Mouse (Mus musculus): ENCODE results near the gene Cmtm7.

The Cmtm7 gene

DNA sequence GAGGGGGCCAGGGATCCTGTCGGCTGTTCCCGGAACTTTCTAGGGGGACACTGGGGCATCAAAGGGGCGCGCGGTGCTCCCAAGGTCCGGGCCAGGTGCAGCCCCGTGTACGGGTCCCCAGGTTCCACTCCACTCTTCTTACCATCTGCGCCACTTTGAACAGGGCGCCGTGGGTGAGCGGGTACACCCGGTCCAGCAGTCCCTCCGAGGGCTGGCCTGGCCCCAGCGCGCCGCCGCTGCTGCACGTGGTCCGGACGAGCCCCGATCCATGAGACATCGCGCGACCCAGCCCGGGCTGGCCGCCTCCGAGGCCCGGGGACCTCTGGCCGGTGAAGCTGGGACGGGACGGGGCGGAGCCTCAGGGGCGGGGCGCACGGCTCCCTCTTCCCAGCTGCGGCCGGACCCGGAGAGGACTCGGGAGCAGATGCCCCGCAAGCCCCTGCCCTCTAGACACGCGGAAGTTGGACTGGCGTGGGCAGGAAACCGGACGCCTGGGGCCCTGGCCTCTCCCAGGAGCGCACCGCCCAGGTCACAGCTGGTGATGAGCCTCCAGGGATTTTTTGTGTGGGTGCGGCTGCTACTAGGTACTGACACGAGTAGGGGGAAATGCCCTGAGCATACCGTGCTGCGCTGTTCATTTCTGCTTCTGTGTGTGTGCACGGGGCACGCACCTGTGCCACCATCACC, at the start of gene Cmtm7:
Cmtm7 (minus strand) TSS at position 331 of the 687 bp plus-strand sequence.
- peak; percentile 73 for DNase-seq

DNA sequence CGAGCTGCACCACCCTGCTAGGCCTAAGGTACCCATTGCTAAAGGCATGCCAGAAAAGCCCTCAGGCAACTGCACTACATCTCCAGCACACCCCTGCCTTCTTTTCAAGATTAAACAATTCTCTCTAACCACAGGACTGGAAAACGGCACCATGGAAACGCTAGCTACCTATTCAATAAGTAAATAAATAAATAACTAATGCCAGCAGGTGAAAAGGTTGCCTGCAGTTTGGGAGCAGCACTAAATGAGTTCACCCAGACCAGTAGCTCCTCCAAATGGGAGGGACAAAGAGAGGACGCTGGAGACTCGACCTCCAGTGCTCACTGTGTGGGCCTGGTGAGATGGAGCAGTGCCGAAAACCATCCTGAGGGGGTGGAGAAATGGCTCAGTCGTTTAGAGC, 48.7 kb upstream of the Cmtm7 start:
- no peak for DNase-seq

DNA sequence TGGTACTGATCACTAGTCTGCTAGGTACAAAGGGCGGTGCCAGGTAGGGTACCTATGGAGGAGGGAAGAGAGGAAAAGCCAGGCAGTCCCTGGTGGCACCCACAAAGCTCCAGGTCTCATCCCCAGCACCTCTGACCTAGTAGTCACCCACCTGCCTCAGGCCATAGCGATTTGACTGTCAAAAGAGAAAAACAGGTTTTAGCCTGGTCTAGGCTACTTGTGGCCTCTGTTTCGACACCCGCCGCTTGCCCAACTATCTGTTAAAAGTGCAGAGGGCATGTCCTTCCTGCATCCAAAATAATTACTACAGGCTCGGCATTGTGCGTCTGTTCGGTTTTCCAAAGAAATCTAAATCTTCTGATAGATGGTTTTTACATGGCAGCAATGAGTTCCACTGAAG, 48.0 kb upstream of the Cmtm7 start:
- no peak for DNase-seq

- DNase-seq: no peak
These were observed 46.7 kb upstream of the Cmtm7 start for GRCm38 (mm10) chr9:114828377-114828776.

DNA sequence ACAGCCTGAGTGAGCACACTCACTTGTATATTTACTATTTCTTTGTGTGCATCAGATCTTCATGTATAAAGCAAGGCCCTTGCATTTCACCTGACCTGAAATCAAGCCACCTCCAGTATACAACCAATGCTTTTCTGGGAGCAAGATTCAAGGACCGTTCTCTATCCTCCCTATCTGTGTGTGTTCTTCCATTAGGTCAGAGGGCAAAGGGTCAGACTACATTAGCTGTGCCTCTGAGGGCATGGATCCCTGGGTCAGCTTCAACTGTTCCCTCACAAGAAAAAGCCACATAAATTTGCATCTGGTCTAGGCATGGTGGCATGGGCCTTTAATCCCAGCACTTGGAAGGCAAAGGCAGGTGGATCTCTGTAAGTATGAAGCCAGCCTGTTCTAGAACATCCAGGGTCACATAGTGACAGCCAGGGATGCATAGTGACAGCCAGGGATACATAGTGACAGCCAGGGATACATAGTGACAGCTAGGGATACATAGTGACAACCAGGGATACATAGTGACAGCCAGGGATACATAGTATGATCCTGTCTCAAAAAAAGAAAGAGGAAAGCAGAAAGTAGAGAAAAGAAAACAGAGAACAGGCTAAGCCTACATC, 45.7 kb upstream of the Cmtm7 start:
- no peak for DNase-seq

DNA sequence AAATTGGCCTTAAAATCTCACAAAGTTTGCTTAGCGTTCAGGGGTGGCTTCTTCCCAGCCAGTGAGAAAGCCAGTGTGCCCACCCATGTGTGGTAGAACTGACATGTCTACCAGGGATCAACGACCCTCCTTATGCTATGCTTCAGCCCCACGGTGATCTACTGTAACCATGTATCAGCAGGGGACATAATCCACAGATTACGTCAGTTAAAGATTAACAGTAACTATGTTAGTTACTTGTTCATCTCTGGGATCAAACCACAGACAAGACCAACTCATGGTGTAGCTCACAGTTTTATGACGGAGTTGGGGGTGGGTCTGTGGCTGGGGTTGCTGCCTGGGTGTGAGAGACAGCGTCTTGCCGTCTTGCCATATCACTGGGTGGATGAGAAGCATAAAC, 42.5 kb upstream of the Cmtm7 start:
- no peak for DNase-seq

DNA sequence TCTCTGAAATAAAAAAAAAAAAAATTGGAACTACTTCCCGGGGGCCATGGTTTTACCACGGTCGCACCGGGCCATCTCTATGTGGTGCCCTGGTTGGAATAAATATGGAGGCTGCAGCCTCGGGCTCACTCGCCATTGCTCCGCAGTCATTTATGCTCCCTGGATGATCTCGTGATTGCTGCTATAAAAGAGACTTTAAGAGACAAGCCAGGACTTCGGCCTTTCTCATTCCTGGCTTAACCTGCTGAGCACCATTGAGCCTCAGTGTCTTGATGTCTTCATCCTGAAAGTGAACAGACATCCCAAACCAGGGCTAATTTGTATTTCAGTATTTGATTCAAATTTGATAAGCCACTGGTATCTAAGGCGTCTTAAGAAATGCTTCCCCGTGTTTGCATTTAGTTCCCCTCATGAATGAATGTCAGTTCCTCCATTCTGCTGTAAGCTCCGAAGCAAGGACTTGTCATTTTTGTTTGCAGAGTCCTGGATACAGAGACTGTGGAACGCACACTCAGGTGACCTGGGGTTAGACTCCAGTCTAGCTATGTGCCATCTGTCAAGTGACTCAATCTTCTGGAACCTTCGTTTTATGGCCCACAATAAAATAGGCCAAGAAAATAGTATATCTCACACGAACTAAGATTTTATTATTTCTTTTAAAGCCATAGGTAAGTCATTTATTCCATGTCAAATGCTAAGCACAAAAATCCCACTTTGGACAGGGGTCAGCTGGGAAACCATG, 40.1 kb upstream of the Cmtm7 start:
- DNase-seq: no peak

DNA sequence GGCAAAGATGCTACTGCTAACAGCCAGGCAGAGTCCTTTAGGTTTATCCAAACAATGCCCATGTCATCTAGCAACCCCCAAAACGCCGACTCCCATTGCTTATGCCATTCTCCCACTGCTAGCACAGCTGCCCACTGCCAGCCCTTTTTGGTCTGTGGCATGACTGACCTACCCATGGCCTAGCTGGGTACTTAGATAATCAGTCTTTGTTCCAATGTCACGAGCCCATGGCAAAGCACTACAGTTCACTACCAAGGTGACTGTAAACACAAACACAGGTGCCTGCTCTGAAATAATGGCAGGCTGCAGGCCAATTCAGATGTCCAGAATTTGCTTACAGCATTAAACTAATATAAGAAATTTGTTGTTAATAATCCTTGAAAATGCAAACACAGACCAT, 37.3 kb upstream of the Cmtm7 start:
- DNase-seq: no peak

- DNase-seq: no peak
These were observed 35.4 kb upstream of the Cmtm7 start for GRCm38 (mm10) chr9:114817012-114817411.

DNA sequence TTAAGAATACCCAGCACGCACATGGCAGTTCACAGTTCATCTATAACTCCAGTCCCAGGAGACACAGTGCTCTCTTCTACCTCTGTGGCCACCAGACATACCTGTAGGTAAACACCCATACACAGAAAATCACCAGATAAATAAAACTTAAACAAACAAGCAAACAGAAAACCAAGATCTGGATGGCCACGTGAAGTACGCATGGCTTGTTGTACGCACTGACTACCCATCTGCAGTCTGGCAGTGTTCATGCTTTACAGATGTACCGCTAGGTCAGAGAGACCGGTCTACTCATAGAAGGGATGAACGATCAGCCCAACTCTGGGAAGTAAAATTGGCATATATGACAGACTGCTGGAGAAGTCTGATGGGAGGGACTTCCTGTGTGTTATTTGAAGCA, 34.5 kb upstream of the Cmtm7 start:
- no peak for DNase-seq

- peak; percentile 56 for DNase-seq
These were observed 33.7 kb upstream of the Cmtm7 start for GRCm38 (mm10) chr9:114815315-114815714.

GRCm38 (mm10) chr9:114812001-114812400, 30.3 kb upstream of the Cmtm7 start:
- DNase-seq: no peak

- no peak for DNase-seq
These were observed 29.2 kb upstream of the Cmtm7 start for GRCm38 (mm10) chr9:114810837-114811236.

DNA sequence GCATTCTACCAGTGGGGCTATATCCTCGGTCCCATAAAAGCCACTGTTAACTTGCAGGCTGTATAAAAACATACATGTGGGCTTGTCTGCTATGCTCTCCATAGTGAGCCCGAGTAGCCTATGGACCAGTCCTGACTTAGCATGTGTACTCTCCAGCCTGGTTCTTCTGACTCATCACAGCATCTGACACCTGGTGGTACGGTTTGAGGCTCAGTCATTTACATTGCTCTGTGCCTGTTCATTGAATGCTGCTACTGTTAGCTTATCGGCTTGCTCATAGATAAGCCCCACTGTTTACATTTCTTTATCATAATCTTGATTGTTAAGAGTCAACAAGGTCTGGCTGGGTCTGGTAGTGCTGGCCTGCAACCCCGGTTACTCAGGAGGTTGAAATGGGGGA, 27.0 kb upstream of the Cmtm7 start:
- no peak for DNase-seq

GRCm38 (mm10) chr9:114807261-114807660, 25.6 kb upstream of the Cmtm7 start:
- DNase-seq: no peak

DNA sequence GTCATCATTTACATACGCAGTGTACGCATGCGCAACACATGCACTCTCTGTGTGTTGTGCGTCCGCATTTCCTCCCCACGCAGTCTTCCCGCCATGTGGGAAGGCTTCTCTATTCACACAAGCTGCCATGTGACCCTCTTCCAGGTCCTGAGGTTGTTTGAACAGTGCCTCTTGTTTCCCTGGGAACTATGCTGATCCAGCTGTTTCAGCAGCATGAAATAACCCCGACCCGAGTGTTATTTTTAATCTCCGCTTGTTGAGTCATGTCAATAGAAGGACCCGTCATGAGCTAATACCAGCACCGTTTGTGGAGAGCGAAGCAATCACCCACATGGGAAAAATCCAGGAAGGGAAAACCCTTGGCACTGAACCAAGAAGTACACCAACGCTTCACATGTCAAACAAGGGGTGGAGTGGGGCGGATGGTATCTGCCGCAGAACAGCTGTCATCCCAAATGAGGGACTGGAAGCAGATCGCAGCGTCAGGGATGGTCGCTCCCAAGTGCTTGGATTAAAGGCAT, 23.6 kb upstream of the Cmtm7 start:
- peak; percentile 44 for DNase-seq

DNA sequence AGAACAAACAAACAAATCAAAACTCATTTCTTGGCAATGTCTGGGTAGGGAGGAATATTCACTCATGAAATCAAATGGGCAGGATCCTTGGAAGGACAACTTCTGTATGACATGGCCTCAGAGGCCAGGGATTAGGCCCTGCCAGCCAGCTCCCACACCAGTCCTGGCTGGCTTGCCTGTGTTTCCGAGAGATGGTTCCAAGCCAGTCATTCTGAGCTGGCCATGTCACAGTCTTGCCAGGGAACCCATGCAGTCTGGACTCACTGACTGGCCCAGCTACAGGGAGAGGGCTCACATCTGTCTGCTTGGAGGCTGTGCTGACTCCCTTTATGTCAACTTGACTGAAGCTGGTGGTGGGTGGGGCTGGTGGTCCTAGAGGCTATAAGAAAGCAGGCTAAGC, 20.5 kb upstream of the Cmtm7 start:
- no peak for DNase-seq

- DNase-seq: no peak
These were observed 19.6 kb upstream of the Cmtm7 start for GRCm38 (mm10) chr9:114801301-114801700.

GRCm38 (mm10) chr9:114799498-114800107, 17.9 kb upstream of the Cmtm7 start:
- no peak for DNase-seq

DNA sequence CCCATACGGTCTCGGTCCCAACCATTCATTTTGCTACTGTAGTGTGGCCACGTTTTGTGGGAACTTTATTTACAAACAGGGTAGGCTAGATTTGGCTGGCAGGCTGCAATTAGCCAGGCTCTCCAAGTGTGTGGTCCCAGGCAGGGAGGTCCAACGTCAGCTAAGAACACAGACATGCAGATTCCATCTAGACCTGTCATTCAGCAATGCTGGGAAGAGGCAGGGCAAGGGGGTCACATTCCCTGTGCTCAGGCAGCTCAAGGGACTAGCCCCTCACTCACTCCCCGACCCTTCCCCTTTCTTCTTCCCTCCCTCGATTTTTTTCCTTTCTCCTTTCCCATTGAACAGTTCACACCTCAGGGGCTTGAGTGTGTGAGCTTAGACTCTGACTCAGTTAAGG, 17.2 kb upstream of the Cmtm7 start:
- DNase-seq: no peak

DNA sequence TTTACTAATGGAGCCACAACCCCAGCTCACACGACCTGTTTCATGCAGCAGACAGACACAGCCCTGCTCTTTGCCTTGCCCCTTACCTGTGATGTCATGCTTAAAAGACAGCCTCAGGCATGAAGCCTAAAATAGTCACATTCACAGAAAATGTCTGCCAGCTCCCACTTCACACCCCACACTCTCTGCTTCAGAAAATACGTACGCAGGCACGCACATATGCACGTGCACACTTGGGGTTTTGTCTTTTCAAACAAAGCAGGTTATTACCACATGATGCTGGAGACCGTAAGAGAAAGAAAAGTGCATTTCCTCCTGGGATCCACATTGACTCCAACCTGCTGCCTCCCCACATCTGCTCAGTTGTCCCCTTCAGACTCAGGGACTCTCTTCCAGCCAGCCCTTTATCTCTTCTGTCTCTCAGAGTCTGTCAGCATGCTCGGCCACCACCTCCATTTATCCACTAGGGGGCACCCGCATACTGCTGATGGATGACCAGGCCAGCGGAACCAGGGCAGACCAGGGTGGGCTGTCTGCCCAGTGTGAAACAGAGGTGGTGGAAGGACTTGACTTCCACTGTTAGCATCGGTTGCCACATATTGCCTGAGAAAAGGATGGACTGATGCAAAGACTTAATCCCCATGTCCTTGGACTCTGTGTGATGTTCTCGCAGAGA, 15.8 kb upstream of the Cmtm7 start:
- peak; percentile 85 for DNase-seq

DNA sequence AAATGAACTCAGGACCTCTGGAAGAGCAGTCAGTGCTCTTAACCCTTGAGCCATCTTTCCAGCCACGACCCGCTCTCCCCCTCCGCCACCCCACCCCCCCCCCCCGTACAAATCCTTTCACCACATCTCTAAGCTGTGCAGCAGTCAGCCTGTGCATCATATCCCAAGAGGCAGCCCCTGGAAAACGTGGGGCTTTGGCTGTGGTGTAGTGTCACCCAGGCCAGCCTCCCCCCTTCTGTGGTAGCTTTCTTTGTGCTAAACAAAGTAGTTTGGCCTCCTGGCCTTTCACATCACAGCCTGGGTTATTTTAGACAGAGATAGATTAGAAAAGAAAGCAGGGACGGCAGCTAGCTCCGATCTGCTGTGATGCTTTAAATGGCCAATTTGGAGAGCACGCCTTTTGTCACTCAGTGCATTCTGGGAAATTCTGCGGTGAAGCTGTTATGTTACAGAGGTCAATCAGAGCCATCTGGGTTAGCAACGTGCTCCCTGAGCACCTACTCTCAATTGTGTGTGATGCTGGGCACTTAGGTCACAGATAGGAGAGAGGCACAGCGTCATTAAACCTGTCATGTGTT, 14.9 kb upstream of the Cmtm7 start:
- no peak for DNase-seq

- no peak for DNase-seq
These were observed 12.8 kb upstream of the Cmtm7 start for GRCm38 (mm10) chr9:114794491-114794890.

Data from kidney, adult 9 months (tissue).